Mouse (Mus musculus): ENCODE measurements around the gene Olfr1140. TPM values are rescaled to one million over a fixed set of nuclear protein-coding genes. Genes with fewer than 3 reads are reported as not detected.

Olfr1140 gene
- polyA plus RNA-seq (2015; fragmentation: Nextera tagmentation; extraction: Ambion mirVana): not detected in 2 replicates

GRCm38 (mm10) chr2:87743452-87743851 lies at the start of gene Olfr1140:
Olfr1140 (plus strand) TSS chr2:87743752.
- Histone ChIP-seq H3K4me2 (no peak within 1 kb of the TSS), H3K9ac (no peak within 1 kb of the TSS), H3K4me3 (no peak within 1 kb of the TSS), H3K9me3 (no peaks in the 10 kb centered on the region), H3K27me3 (no peaks in the 10 kb centered on the region), H3K27ac (no peak within 1 kb of the TSS), H3K4me1 (no peaks in the 10 kb centered on the region), H3K36me3 (no peaks in the 10 kb centered on the region)
- WGBS: 67% methylated on average over 3 of the region's 3 CpGs
- ATAC-seq (ENCODE audit: borderline replicate concordance, extremely low read depth, low FRiP score, low TSS enrichment): no peak

DNA sequence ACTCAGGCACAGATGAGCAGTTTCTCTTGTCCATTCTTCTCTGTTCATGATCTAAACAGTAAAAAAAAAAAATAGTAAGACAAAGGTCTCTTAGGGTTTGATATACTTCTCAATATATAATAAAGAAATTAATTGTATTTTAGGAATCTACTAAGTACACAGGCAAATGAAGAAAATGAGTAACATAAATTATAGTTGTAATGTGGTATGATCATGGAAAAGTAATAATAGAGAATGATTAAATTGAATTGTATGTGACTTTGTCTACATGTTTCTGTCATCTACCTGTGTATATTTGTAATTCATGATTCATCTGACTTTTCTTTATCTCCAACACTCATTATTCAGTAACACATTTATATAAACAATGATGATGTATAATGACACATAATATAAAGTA lies 49.7 kb upstream of the Olfr1140 start, which contains the start of gene Olfr1136:
Gene Olfr1136, minus strand, starts transcription at position 101 of the 400 bp plus-strand sequence.
- H3K27ac ChIP-seq: no peak within 1 kb of the TSS
- H3K9ac ChIP-seq: no peak within 1 kb of the TSS
- no peak for ATAC-seq (ENCODE audit: borderline replicate concordance, extremely low read depth, low FRiP score, low TSS enrichment)
- H3K4me2 ChIP-seq: no peak within 1 kb of the TSS
- no peaks in the 10 kb centered on the region for H3K27me3 ChIP-seq
- no peaks in the 10 kb centered on the region for H3K9me3 ChIP-seq
- H3K36me3 ChIP-seq: no peaks in the 10 kb centered on the region
- H3K4me1 ChIP-seq: no peaks in the 10 kb centered on the region
- H3K4me3 ChIP-seq: no peak within 1 kb of the TSS

DNA sequence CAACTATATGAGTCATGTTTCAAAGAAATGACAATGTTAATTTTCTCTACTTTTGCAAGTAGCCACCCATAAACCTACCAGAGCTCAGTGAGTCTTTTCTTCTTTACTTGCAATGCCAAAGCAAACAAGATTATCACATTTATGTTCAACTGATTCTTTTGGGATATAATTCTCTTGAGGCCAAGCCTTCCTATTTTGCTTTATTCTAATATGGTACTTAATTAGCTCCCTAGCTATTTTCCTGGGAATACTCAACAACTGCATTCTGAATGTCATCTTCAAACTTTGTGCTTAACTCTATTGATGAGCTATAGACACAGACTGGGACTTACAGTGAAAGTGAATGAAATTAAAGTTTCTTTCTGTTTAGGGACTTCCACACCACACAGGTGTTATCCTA lies 30.5 kb upstream of the Olfr1140 start, which contains the start of gene Olfr1137:
Gene Olfr1137, minus strand, starts transcription at position 101 of the 400 bp plus-strand sequence.
- H3K36me3 ChIP-seq: no peaks in the 10 kb centered on the region
- H3K4me3 ChIP-seq: no peak within 1 kb of the TSS
- H3K9ac ChIP-seq: no peak within 1 kb of the TSS
- no peak for ATAC-seq (ENCODE audit: borderline replicate concordance, extremely low read depth, low FRiP score, low TSS enrichment)
- H3K27me3 ChIP-seq: no peaks in the 10 kb centered on the region
- H3K4me1 ChIP-seq: no peaks in the 10 kb centered on the region
- H3K27ac ChIP-seq: no peak within 1 kb of the TSS
- no peaks in the 10 kb centered on the region for H3K9me3 ChIP-seq
- no peak within 1 kb of the TSS for H3K4me2 ChIP-seq

DNA sequence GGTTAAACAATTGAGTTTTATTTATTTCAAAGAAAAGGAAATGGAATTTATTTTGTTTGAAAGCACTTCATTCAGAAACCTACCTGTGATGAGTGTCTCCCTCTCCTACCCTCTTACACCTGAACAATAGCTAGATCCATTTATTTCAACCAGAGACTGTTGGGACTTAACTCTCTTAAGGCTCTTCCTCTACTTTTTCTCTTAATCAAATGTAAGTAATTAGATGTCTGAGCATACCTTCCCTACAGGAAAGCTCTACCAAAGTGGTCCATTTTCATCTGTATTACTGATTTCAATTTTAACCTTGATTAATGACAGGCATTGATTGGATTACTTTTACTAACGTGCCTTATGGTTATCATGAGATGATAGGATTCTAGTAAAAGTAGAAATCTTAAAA lies 3.7 kb upstream of the Olfr1140 start, which contains the start of gene Olfr1138:
Gene Olfr1138, minus strand, starts transcription at position 101 of the 400 bp plus-strand sequence.
- Histone ChIP-seq H3K9ac (no peak within 1 kb of the TSS), H3K9me3 (no peaks in the 10 kb centered on the region), H3K4me3 (no peak within 1 kb of the TSS), H3K27me3 (no peaks in the 10 kb centered on the region), H3K36me3 (no peaks in the 10 kb centered on the region), H3K4me1 (no peaks in the 10 kb centered on the region), H3K4me2 (no peak within 1 kb of the TSS), H3K27ac (no peak within 1 kb of the TSS)
- WGBS: 87% methylated on average over 1 of the region's 1 CpGs
- no peak for ATAC-seq (ENCODE audit: borderline replicate concordance, extremely low read depth, low FRiP score, low TSS enrichment)

- Histone ChIP-seq H3K36me3 (no peaks in the 10 kb centered on the region), H3K27me3 (no peaks in the 10 kb centered on the region), H3K9me3 (0 out of 2 replicates have a peak, but pooled peaks cover 2% of the 10 kb centered on the region), H3K9ac (no peak within 1 kb of the TSS), H3K4me1 (no peaks in the 10 kb centered on the region), H3K27ac (no peak within 1 kb of the TSS), H3K4me2 (no peak within 1 kb of the TSS), H3K4me3 (no peak within 1 kb of the TSS)
- 75% methylated on average over 1 of the region's 1 CpGs for WGBS
- no peak for ATAC-seq (ENCODE audit: borderline replicate concordance, extremely low read depth, low FRiP score, low TSS enrichment)
These were observed 10.3 kb downstream of the Olfr1140 start, which contains the start of gene Olfr1141 for GRCm38 (mm10) chr2:87753891-87754290. Olfr1141 (minus strand) TSS chr2:87753991.

GRCm38 (mm10) chr2:87776143-87776542 lies 32.6 kb downstream of the Olfr1140 start:
- Histone ChIP-seq H3K27ac (no peak overlapping the region), H3K4me2 (no peak overlapping the region), H3K36me3 (no peaks in the 10 kb centered on the region), H3K9me3 (no peaks in the 10 kb centered on the region), H3K9ac (no peak overlapping the region), H3K4me1 (no peaks in the 10 kb centered on the region), H3K4me3 (no peak overlapping the region), H3K27me3 (no peaks in the 10 kb centered on the region)
- 54% methylated on average over 1 of the region's 1 CpGs for WGBS
- ATAC-seq (ENCODE audit: borderline replicate concordance, extremely low read depth, low FRiP score, low TSS enrichment): no peak

DNA sequence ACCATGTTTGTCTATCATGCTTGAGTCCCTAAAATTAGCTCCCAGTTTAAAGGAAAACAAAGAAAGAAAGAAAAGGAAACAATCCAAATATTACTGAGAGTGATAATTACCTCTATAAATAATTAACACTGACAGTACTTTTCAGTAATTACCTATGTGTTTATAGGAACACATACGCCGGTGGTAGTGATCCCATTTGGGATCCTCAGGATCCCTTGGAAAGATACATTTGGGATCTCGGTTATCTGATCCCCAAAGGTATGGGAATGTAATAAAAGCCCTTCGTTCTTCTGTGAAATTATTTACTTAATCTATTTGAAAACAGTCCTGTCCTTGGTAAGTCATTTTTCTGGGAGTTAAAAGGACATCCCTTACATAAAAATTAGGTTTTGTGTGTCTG lies 35.6 kb downstream of the Olfr1140 start, which contains the start of gene Olfr152:
Gene Olfr152, plus strand, starts transcription at position 301 of the 400 bp plus-strand sequence.
- H3K9ac ChIP-seq: no peak within 1 kb of the TSS
- no peaks in the 10 kb centered on the region for H3K9me3 ChIP-seq
- no peak for ATAC-seq (ENCODE audit: borderline replicate concordance, extremely low read depth, low FRiP score, low TSS enrichment)
- no peak within 1 kb of the TSS for H3K4me2 ChIP-seq
- H3K27ac ChIP-seq: no peak within 1 kb of the TSS
- no peaks in the 10 kb centered on the region for H3K36me3 ChIP-seq
- 64% methylated on average over 4 of the region's 4 CpGs for WGBS
- no peaks in the 10 kb centered on the region for H3K4me1 ChIP-seq
- H3K27me3 ChIP-seq: no peaks in the 10 kb centered on the region
- H3K4me3 ChIP-seq: no peak within 1 kb of the TSS

Other genes with a start within 250 kb of the Olfr1140 start
- not detected in 2 replicates for gene Pramel7, start 246.7 kb upstream of the Olfr1140 start, polyA plus RNA-seq (2015; fragmentation: Nextera tagmentation; extraction: Ambion mirVana)
- gene Pramel6, start 237.2 kb upstream of the Olfr1140 start, polyA plus RNA-seq (2015; fragmentation: Nextera tagmentation; extraction: Ambion mirVana): not detected in 2 replicates
- gene Olfr153, start 212.0 kb upstream of the Olfr1140 start, polyA plus RNA-seq (2015; fragmentation: Nextera tagmentation; extraction: Ambion mirVana): not detected in 2 replicates
- gene Olfr1128, start 198.2 kb upstream of the Olfr1140 start, polyA plus RNA-seq (2015; fragmentation: Nextera tagmentation; extraction: Ambion mirVana): not detected in 2 replicates
- gene Olfr1129, start 169.8 kb upstream of the Olfr1140 start, polyA plus RNA-seq (2015; fragmentation: Nextera tagmentation; extraction: Ambion mirVana): not detected in 2 replicates
- gene Olfr1130, start 137.5 kb upstream of the Olfr1140 start, polyA plus RNA-seq (2015; fragmentation: Nextera tagmentation; extraction: Ambion mirVana): not detected in 2 replicates
- not detected in 2 replicates for gene Olfr1131, start 116.6 kb upstream of the Olfr1140 start, polyA plus RNA-seq (2015; fragmentation: Nextera tagmentation; extraction: Ambion mirVana)
- not detected in 2 replicates for gene Olfr1132, start 106.2 kb upstream of the Olfr1140 start, polyA plus RNA-seq (2015; fragmentation: Nextera tagmentation; extraction: Ambion mirVana)
- gene Olfr1133, start 96.4 kb upstream of the Olfr1140 start, polyA plus RNA-seq (2015; fragmentation: Nextera tagmentation; extraction: Ambion mirVana): not detected in 2 replicates
- gene Olfr1134, start 85.3 kb upstream of the Olfr1140 start, polyA plus RNA-seq (2015; fragmentation: Nextera tagmentation; extraction: Ambion mirVana): not detected in 2 replicates
- not detected in 2 replicates for gene Olfr1135, start 70.1 kb upstream of the Olfr1140 start, polyA plus RNA-seq (2015; fragmentation: Nextera tagmentation; extraction: Ambion mirVana)
- gene Olfr1136, start 49.8 kb upstream of the Olfr1140 start, polyA plus RNA-seq (2015; fragmentation: Nextera tagmentation; extraction: Ambion mirVana): not detected in 2 replicates
- not detected in 2 replicates for gene Olfr1137, start 30.6 kb upstream of the Olfr1140 start, polyA plus RNA-seq (2015; fragmentation: Nextera tagmentation; extraction: Ambion mirVana)
- not detected in 2 replicates for gene Olfr1138, start 3.8 kb upstream of the Olfr1140 start, polyA plus RNA-seq (2015; fragmentation: Nextera tagmentation; extraction: Ambion mirVana)
- not detected in 2 replicates for gene Olfr1141, start 10.2 kb downstream of the Olfr1140 start, polyA plus RNA-seq (2015; fragmentation: Nextera tagmentation; extraction: Ambion mirVana)
- gene Olfr152, start 35.7 kb downstream of the Olfr1140 start, polyA plus RNA-seq (2015; fragmentation: Nextera tagmentation; extraction: Ambion mirVana): not detected in 2 replicates
- gene Olfr1143, start 56.8 kb downstream of the Olfr1140 start, polyA plus RNA-seq (2015; fragmentation: Nextera tagmentation; extraction: Ambion mirVana): not detected in 2 replicates
- not detected in 2 replicates for gene Olfr1145, start 66.1 kb downstream of the Olfr1140 start, polyA plus RNA-seq (2015; fragmentation: Nextera tagmentation; extraction: Ambion mirVana)
- gene Olfr1148, start 86.8 kb downstream of the Olfr1140 start, polyA plus RNA-seq (2015; fragmentation: Nextera tagmentation; extraction: Ambion mirVana): not detected in 2 replicates
- not detected in 2 replicates for gene Olfr1150-ps1, start 100.2 kb downstream of the Olfr1140 start, polyA plus RNA-seq (2015; fragmentation: Nextera tagmentation; extraction: Ambion mirVana)
- not detected in 2 replicates for gene Olfr1151, start 112.1 kb downstream of the Olfr1140 start, polyA plus RNA-seq (2015; fragmentation: Nextera tagmentation; extraction: Ambion mirVana)
- gene Olfr1152, start 122.7 kb downstream of the Olfr1140 start, polyA plus RNA-seq (2015; fragmentation: Nextera tagmentation; extraction: Ambion mirVana): not detected in 2 replicates
- not detected in 2 replicates for gene Olfr1153, start 151.2 kb downstream of the Olfr1140 start, polyA plus RNA-seq (2015; fragmentation: Nextera tagmentation; extraction: Ambion mirVana)
- gene Olfr1154, start 161.4 kb downstream of the Olfr1140 start, polyA plus RNA-seq (2015; fragmentation: Nextera tagmentation; extraction: Ambion mirVana): not detected in 2 replicates
- gene Olfr1155, start 201.4 kb downstream of the Olfr1140 start, polyA plus RNA-seq (2015; fragmentation: Nextera tagmentation; extraction: Ambion mirVana): not detected in 2 replicates
- gene Olfr1156, start 209.3 kb downstream of the Olfr1140 start, polyA plus RNA-seq (2015; fragmentation: Nextera tagmentation; extraction: Ambion mirVana): not detected in 2 replicates
- gene Olfr1157, start 224.5 kb downstream of the Olfr1140 start, polyA plus RNA-seq (2015; fragmentation: Nextera tagmentation; extraction: Ambion mirVana): not detected in 2 replicates
- gene Olfr74, start 230.9 kb downstream of the Olfr1140 start, polyA plus RNA-seq (2015; fragmentation: Nextera tagmentation; extraction: Ambion mirVana): not detected in 2 replicates
- not detected in 2 replicates for gene Olfr1158, start 246.4 kb downstream of the Olfr1140 start, polyA plus RNA-seq (2015; fragmentation: Nextera tagmentation; extraction: Ambion mirVana)